Mouse (Mus musculus): ENCODE measurements around the gene Cln6. TPM values are rescaled to one million over a fixed set of nuclear protein-coding genes. Genes with fewer than 3 reads are reported as not detected.
A peak's percentile ranks its signal among the peaks of the same experiment; 100 is the strongest.
"Not testable (repeated sequence)": the region's sequence is repeated elsewhere in the genome, so short reads cannot be mapped to it uniquely, and the experiment has no call there.

The Cln6 gene
- total RNA-seq (2017), result 27.5 and 28.0 TPM in 2 replicates

DNA sequence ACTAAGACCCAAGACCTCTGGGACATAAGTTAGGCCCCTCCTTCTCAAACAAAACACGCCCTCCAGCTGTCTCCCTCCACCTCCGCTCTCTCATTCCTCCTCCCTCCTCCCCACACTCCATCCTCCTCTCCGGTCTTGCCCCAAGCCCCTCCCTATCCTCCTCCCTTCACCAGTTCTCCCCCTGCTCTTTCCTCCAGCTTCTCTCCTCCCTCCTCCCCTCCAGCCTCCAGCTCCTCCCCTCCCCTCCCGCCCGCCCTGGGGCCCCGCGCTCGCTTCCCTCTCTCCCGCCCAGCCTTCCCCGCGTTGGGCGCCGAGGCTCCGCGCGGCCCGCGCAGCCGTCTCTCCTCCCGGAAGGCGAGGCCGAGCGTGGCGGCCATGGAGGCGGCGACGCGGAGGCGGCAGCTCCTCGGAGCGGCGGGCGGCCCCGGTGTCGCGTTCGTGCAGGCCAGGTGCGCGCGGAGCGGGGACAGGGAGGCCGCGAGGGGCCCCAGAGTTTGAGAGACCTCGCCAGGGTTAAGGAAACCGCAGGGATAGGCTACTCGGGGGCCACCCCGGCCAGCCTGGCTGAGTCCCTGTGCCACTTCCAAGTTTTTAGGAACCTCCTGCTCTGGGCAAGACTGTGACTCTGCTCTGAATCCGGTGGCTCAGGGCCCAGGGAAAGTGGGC, at the start of gene Cln6:
Gene Cln6 (plus strand): TSS at position 280 of the 666 bp plus-strand sequence.
- ATAC-seq (replicated peaks; ENCODE audit: low read depth, poor library complexity, severe bottlenecking), result peak; percentile 97

DNA sequence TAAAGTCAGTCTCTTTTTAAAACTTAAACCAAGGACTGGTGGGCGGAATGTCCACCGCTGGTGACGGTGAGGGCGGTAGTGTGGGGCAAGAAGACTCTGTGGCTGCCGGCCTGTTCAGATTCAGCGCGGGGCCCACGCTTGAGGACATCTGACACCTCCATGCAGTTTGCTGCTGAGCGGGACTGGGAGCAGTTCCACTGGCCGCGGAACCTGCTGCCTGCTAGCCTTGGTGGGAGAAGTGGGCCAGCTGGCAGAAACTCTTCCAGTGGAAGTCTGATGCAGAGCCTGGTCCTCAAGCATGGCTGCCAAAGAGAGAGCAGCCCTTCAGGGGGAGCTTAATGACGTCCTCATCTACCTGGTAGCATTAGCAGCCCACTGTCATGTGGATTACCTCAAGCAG, 48.7 kb upstream of the Cln6 start:
- ATAC-seq (replicated peaks; ENCODE audit: low read depth, poor library complexity, severe bottlenecking), result no peak

DNA sequence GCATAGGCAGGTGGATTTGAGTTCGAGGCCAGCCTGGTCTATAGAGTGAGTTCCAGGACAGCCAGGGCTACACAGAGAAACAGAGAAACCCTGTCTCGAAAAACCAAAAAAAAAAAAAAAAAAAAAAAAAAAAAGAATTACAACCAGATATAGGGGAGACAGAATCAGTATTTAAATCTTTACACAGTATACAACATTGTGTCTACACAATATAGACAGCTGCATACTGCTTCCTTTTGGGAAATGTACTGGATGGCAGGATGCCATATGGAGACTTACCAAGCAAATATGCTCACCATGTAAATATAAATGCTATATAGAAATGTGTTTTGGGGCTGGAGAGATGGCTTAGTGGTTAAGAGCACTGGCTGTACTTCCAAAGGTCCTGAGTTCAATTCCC, 39.4 kb upstream of the Cln6 start:
- ATAC-seq (replicated peaks; ENCODE audit: low read depth, poor library complexity, severe bottlenecking), result not testable (repeated sequence)

DNA sequence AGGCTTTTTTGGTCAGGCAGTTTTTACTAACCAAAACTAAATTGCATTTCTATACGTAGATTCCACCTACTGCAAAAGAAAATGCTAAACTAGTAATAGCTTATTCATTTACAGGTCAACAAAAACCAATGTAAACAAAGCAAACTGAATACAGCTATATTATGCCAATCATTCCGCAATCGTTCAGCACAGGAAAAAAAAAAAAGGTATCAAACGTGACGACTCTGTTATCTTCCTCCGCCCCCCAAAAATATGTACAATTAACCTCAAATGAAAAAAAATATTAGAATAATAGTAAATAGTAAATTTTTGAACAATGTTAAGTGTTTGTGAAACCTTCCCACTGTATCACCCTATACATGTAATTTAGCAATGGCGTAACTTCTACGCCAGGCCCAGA, 28.5 kb upstream of the Cln6 start:
- ATAC-seq (replicated peaks; ENCODE audit: low read depth, poor library complexity, severe bottlenecking), result no peak

DNA sequence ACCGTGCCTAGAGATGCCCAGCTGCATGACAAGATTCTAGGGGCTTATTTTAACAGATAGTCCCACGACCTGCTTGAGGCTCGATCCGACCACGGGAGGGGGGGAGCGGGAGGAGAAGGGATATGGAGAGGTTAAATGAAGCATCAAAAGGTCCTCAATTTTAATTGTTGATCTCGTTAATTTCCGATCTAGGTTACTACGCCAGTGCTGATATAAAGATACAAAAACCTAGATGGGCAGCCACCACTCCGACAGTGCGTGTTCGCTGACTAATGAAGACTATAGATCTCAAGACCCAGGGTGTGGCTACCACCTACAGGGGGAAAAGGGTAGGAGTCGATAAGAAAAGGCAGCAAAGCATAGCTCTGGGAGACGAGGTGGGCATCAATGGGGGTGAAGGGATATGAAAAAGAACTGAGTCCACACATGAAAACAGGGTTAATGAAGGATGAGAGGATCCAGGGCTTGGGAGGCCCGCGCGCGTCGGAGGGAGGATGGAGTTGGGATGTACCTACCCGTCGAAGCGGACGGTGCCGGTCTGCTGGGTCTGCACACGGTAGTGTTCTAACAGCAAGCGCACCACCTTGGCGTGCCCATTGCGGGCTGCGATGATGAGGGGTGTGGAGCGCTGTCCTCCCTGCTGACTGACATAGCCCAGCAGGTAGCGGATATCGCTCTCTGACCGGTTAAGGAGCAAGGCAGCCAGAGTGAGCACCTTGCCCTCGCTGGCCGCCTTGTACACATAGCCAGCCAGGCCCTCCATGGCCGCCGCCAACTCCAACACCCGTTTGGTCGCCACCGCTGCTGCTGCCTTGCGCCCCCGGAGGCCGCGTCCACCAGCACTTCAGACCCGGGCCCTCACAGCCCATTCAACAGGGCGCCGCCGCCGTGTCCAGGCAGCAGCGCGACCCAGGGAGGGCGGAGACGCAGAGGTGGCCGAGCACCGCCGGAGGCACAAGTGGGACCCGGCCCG, 27.8 kb upstream of the Cln6 start:
- peak; percentile 43 for ATAC-seq (replicated peaks; ENCODE audit: low read depth, poor library complexity, severe bottlenecking)

DNA sequence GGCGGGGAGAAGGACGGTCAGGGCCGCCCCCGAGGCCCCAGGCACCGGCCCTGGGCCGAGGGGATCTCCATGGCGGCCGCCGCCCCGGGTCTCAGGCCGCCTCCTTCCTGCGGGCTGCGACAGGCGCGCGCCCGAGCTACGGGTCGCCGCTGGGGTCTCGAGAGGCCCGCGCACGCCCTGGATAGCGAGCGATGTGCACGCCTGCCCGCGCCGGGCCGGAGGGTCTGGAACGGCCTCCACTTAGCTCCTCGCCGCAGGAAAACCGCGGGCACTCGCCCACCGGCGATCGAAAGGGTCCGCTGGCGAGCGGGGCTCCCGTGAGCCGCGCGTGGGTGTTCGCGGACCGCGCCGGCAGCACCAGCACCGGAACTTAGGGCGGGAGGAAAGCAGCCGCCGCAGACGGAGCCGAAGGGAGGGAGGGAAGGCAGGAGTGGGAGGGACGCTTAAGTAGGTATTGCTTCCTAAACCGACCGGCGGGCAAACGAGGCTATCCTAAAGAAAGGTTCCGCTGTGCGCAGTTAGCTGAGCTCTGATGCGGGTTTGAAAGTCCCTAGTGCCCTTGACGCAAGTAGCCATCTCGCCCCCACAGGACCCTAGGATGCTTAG, 27.0 kb upstream of the Cln6 start, which contains the start of gene Fem1b:
Gene Fem1b (minus strand): TSS at position 419 of the 606 bp plus-strand sequence.
- ATAC-seq (replicated peaks; ENCODE audit: low read depth, poor library complexity, severe bottlenecking), result peak; percentile 94

DNA sequence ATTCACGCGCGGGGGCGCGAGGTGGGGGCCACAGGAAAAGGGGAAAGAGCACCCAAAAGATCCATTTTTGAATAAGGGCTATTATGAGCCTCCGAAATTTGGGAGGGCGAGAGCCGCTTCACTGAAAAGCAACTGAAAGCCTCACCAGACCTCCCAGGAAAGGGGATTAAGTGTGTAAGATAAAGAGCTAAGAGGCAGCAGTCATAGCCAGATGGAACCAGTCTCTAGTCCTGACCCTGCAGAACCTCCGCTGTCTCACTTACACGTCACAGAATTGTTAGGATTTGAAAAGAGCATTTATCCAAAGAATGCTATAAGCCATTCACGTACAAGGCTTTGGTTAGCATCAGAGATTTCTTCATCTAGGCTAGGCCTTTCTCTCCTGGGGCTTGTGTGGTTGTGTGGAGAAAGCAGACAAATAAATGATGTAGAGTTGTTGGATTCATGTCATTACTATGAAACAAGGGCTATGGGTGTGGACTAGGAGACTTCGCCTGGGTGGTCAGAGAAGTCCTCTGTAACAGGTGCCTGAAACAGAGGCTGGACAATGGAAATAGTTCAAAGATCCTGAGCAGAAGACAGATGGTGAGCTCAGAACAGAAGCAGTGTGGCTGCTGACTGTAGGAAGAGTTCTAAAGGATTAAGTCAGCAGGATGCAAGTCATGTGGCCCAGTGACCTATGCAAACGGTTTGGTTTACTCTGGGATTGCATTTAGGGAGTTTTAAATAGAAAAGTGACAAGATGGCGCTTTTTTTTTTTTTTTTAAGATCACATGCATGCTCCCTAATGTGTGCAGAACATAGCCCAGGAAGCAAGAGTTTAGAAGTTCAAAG, 26.2 kb upstream of the Cln6 start:
- no peak for ATAC-seq (replicated peaks; ENCODE audit: low read depth, poor library complexity, severe bottlenecking)

DNA sequence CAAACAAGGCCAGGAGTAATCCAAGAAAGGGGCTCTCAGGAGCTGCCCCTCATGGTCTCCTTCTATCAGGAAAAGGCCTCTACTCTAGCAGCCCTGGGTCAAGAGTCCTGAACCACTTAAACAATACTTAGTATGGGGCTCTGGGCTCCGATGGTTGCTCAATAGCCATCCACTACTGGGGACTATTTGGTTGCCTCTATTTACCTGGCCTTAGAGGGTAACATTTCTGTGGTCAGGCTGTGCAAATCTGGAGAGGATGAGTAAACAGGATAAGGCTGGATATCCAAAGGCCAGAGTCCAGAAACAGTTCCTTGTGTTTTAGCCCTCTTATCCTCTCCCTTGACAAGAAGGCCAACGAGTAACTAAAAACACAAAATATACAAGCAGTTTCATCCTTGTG, 23.8 kb upstream of the Cln6 start:
- no peak for ATAC-seq (replicated peaks; ENCODE audit: low read depth, poor library complexity, severe bottlenecking)

DNA sequence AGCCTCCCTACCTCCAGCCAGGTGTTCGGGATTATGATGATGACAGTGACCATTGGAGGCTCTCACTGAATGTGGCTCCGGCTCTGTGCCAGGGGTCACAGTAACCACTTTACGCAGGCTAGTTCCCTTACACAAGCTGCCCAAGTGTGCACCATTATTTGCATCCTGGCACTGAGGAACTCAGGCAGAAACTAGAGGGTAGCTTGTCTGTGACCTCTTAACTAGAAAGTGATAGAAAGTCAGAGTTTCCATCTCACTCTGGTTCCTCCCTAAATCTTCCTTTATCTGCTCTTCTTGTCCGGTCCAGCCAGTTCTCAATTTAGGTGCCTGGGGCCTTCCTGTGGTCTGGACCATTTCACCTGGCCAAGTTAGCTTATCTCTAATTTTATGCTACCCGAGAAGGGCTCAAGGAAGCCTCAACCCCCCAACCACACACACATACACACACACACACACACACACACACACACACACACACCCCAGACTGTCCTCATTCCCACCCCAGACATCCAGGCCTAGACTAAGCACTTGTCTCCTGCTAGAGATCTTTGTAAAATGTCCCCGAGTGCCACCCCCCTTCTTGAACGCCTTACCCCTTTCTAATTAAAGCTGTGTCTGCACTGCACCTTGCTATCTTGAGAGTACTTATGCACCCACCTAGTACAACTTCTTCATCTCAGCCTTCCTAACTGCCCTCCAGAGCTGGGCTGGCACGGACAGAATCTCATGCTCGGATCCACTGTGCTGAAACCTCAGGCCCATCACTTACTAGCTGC, 22.1 kb upstream of the Cln6 start:
- no peak for ATAC-seq (replicated peaks; ENCODE audit: low read depth, poor library complexity, severe bottlenecking)

DNA sequence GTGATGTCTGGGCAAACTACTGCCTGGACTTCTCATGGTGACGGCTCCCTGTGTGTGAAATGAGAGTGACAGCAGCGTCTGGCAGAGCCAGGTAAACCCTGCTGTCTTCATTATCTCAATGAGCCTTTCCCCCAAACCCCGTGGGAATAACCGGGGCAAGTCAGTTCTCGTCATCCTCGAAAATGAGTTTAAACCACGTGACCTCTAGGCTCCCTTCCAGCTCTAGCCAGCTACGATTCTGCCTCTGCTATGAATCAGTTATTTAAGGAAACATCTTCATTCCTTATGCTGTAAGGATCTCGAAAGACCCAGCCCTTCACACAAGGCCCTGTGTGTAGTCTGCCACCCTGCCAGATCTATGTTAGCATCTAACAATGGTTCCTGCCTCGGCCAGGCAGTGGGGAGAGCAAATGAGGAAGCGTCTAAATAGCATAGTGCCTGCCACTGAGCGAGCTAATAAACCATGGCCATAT, 21.4 kb upstream of the Cln6 start:
- peak; percentile 71 for ATAC-seq (replicated peaks; ENCODE audit: low read depth, poor library complexity, severe bottlenecking)

DNA sequence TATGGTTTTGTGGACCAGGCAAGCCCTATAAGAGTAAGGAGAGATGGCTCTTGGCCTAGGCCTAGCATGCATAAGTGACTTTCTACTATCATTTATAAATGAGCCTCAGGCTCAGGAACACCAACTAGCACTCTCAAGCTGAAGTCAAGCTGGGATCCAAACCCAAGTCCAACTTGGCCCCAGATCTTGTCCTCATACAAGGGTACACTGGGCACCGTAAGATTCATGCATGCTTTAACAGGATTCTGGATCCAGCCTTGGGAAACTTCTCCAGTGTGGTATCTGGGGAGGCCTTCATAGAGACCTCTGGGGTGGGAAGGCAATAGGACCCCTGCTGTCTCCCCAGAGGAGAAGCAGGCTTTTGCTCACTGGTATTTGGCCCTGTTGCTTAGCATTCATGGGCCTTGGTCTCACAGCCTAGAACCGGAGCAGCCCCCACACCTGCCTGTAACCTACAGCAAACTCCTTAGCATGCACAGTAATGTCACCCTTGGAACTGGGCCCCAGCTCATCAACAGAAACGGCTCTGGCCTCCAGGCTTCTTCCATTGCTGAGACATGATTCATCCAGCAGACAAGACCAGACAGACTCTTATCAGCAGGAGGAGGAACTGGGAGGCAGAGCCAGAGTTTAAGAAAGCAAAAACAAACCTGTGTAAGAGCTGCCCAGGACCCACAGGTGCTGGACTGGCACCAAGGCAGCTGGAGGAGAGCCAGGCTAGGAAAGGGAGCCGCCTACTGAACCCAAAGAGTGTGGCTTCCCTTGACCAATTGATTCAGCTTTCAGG, 20.6 kb upstream of the Cln6 start:
- no peak for ATAC-seq (replicated peaks; ENCODE audit: low read depth, poor library complexity, severe bottlenecking)

DNA sequence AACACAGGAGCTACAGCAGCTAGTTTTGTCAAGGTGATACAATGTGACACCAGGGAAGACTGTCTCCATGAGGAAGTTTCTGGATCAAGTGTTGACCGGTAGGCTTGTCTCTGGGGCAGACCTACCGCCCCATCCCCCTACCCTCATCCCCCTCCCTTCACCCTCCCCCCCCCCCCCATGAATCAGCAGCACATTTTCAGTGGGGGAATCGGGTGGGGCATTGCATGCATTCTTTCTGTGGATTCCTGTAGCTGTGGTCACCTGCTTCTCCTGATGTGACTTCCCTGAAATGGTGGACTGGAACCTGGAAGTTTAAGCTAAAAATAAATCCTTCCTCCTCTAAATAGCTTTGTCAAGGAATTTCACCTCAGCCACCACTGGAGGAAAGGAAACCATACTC, 19.1 kb upstream of the Cln6 start:
- no peak for ATAC-seq (replicated peaks; ENCODE audit: low read depth, poor library complexity, severe bottlenecking)

DNA sequence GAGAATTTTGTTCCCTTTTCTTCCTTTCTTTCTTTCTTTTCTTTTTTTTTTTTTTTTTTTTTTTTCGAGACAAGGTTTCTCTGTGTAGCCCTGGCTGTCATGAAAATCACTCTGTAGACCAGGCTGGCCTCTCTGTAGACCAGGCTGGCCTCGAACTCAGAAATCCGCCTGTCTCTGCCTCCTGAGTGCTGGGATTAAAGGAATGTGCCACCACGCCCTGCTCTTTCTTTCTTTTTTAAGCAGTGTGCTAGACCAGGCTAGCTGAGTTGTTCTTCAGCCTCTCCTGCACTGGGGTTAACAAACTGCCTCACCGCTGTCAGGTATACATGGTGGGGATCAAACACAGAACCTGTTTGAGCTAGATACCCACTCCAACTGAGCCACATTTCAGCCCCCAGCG, 18.7 kb upstream of the Cln6 start:
- not testable (repeated sequence) for ATAC-seq (replicated peaks; ENCODE audit: low read depth, poor library complexity, severe bottlenecking)

DNA sequence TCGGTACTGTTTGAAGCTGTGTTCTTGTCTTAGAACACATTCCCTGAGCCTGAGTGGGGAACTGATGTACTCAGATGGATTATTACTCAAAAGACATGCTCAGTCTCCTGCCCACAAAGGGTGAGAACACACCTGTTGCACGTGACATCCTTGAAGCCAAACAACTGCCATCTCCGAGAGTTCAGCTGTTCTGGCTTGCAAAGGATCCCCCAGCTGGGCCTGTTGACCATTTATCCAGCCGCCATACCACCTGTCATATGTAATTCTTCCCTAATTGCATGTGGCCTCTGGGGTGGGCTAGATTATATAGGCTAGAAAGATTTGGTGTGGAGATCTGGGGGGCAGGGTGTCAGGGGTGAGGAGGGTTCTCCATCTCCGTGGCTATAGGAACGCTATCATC, 17.8 kb upstream of the Cln6 start:
- ATAC-seq (replicated peaks; ENCODE audit: low read depth, poor library complexity, severe bottlenecking), result no peak

DNA sequence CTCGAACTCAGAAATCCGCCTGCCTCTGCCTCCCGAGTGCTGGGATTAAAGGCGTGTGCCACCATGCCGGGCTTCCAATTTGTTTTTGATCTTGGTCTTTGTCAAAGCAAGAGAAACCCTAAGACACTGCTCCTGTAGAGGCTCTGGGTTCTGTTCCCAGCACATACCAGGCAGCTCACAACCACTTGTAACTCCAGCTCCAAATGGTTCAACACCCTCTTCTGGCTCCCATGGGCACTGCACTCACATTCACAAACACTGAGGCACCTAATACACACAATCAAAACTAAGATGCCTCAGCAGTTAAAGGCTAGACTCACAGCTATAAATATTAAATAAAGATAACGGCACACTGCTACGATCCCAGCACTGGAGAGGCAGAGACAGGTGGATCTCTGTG, 16.8 kb upstream of the Cln6 start:
- no peak for ATAC-seq (replicated peaks; ENCODE audit: low read depth, poor library complexity, severe bottlenecking)

DNA sequence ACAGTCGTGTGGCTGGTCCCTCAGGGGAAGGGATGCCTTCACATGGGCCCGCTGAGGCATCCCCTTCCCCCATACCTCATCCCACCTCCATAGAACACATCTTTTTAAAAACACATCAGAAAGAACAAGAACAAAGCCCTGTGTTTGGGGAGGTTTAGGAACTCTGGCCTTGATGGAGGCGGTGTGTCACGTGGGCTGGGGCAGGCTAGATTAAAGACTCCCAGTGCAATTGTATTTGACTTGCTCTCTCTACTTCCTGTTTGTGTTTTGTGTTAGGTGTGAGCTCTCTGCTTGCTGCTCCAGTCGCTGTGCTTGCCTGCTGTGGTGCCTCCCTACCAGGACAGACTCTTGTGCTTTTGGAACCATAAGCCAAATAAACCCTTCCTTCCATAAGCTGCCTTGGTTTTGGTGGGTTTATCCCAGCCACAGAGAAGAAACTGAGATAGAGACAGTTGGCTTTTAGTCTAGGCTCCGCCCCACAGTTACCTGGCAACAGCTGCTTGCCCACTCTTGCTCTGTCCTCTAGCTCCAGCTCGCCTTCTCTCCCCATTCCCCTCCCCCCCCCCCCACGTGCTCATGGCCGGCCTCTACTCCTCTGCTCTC, 12.7 kb upstream of the Cln6 start:
- no peak for ATAC-seq (replicated peaks; ENCODE audit: low read depth, poor library complexity, severe bottlenecking)

DNA sequence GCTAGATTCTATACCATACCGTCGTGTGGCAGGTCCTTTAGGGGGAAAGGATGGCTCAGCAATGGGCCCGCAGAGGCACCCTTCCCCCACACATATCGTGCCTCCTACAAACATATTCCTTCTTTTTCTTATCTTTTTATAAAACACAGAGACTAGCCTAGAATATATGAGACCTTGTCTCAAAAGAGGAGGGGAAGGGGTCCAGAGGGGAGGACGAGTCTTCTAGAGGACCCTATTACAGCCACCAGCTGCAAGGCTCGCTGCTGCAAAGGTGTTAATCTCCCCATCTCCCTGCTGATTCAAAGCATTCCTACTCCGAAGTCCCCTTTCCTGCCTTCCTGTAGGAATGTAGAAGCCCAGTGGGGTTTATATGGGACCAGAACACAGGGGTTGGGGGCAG, 12.1 kb upstream of the Cln6 start:
- no peak for ATAC-seq (replicated peaks; ENCODE audit: low read depth, poor library complexity, severe bottlenecking)
